Mouse (Mus musculus): Measurements from ENCODE around the gene Usp17ld.
"Not testable (repeated sequence)": the region's sequence is repeated elsewhere in the genome, so short reads cannot be mapped to it uniquely, and the experiment has no call there.

GRCm38 (mm10) chr7:103212050-103212449 is 40.3 kb downstream of the Usp17ld start:
- TF ChIP-seq POLR2A (IDR thresholded peaks at IDR 0.05; ENCODE audit: low read depth, low read length); CTCF (IDR thresholded peaks at IDR 0.05; ENCODE audit: extremely low read depth, insufficient read depth, insufficient read length, insufficient replicate concordance): not testable (repeated sequence)

Measured in spleen, adult 2 months (tissue).